Mouse (Mus musculus) right cerebral cortex, postnatal 10 days (tissue): ENCODE results near the gene Trpm7.

Source experiments
- DNase-seq, 2 experiments: peaks; one replicate each; pipeline ENCODE4 v3.0.0; 2021; ENCODE audit warnings: low spot score in 2 of 2

The Trpm7 gene

DNA sequence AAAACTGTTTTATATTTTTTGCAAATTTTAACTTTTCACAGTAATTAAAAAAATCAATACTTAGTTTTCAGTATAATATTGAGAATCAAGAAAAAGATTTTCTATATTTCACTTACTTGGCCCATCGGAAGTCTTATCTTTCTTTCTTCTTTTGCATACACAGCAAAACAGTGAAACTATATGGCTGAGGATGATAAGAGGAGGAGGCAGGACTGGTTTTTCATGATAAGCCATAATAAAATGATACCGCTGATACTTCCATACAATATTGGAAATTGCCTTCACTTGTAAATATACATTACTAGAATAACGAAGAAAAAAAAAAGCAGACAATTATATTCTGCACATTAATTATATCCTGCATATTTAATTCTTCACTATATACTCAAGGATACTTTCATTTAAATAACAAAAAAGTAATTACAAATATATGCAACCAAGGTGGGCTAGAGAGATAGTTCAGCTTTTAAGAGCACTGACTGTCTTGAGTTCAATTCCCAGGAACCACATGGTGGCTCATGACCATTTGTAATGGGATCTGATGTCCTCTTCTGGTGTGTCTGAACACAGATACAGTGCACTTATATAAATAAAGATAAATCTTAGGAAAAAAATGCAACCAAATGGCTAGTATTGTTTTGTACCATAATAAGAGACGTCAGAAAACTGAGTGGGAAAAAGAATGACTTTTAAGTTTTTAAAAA lies 59.2 kb downstream of the Trpm7 start:
- no peak for DNase-seq

DNA sequence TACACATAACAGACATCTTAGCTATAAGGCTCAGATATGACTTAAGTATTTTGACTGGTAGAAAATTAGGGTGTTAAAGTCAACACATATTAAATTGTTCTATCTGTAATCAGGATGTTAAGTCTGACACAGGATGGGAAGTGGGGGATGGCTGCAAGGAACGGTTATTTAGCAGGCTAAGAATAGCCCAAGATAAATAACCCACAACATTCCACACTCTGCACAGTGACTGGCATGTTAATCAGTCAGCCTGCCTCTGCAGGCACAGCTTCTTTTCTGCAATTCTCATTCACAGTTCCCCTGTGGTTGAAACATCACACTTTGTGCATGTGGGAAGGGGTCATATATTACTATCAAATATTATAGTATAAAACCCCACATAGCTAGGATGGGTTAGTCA lies 60.2 kb downstream of the Trpm7 start:
- DNase-seq: no peak

DNA sequence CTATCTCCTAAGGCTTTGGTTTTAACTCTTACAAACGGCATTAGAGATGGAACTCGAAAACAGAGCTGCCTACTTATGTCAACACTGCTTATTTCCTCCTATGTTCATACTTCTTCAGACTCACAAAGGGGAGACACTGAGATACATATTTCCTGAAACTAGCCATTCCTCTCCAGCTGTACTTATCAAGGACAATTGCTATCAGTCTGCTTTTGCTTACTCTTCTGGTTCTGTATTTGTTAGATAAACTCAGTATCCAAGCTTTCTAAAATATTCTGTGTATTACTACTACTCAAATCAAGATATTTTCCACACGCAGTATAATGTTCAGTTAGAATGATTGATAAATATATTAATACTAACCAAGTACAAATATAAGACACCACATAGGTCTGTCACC lies 74.0 kb downstream of the Trpm7 start:
- no peak for DNase-seq

DNA sequence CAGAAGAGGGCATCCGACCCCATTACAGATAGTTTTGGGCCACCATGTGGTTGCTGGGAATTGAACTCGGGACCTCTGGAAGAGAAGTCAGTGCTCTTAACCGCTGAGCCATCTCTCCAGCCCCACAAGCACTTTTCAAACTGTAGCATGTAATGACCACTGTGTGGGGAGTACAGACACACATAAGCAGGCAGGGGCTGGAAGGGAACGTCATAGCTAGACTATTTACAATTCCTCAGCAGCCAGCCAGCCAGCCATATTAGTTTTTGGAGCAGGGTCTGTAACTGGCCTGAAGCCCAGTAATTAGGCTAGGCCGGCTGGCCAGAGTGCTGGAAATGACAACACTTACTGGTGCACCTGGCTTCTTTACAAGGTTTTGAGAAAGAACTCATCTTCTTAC lies 77.6 kb downstream of the Trpm7 start:
- DNase-seq: no peak

DNA sequence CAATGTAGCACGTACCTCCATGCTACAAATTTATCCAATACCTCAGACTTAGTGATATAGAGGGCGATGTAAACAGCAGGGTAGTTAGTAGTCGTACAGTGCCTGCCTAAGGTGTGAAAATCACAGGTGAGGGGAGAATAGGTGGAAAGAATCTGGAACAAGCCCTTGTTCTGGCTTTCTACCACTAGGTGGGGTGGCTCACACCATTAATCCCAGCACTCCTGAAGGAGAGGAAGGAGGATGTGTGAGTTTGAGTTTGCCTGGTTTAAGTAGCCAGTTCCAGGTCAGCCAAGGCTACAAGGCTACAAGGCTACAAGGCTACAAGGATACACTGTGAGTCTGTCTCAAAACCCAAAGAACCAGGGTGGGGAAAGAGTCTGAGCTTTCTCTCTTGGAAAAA lies 80.3 kb downstream of the Trpm7 start:
- DNase-seq: no peak

- DNase-seq: no peak
Observed at GRCm38 (mm10) chr2:126792611-126793010, 83.4 kb downstream of the Trpm7 start.

GRCm38 (mm10) chr2:126787721-126788342 lies 88.2 kb downstream of the Trpm7 start:
- DNase-seq: peak in 1 of 2 experiments; percentile 48

DNA sequence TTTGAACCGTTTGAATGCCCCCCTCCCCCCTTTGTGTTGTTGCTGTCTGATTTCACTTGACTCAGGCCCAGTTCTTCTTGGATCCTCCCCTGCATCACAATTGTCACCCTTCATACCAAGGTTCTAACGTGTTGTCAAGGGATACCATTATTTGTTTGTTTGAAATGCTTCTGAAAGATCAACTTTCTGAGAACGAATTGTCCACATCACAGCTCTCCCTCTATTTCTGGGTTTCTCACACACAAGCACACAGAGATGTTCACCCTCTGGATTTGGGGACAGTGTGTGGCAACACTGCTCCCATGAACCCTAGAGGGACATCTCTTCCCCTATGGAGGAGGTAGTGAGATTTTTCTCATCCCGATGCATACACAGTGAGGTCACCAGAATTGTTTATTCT lies 92.7 kb downstream of the Trpm7 start, which contains the start of gene Usp50:
Gene Usp50, minus strand, starts transcription at position 101 of the 400 bp plus-strand sequence.
- no peak for DNase-seq

DNA sequence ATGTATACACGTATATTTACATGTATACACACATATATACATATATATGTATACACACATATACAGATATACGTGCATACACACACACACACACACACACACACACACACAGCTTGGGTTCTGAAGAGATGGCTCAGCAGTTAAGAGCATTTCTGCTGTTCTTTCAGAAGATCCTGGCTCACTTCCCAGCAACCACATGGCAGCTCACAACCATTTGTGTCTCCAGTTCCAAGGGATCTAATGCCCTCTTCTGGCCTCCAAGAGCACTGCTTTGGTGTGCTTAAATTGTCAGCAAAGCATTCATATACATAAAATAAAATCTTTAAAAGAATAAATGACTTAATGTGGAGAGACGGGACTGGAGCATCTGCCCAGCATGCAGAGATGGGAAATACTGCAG lies 93.6 kb downstream of the Trpm7 start:
- peak; percentile 85 to 88 for DNase-seq

- DNase-seq: no peak
Observed at GRCm38 (mm10) chr2:126781478-126781877, 94.6 kb downstream of the Trpm7 start.

DNA sequence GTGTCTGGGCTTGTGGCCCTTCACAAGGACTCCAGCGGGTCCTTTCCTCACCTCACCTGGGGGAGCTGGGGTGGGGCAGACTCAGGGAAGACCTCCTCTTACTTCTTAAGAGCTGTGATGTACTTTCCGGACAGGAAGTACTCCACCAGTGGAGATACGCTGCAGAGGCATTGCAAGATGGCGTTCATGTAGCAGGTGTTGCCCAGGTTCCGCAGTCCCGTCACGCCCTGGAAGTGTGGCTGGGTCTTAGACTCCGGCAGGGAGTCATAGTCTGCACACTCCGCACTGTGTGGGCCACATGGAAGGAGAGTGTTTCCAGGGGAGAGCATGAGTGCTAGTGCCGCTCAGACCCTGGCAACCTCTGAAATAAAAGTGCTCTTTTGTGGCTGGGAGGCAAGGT lies 95.7 kb downstream of the Trpm7 start:
- DNase-seq: no peak

DNA sequence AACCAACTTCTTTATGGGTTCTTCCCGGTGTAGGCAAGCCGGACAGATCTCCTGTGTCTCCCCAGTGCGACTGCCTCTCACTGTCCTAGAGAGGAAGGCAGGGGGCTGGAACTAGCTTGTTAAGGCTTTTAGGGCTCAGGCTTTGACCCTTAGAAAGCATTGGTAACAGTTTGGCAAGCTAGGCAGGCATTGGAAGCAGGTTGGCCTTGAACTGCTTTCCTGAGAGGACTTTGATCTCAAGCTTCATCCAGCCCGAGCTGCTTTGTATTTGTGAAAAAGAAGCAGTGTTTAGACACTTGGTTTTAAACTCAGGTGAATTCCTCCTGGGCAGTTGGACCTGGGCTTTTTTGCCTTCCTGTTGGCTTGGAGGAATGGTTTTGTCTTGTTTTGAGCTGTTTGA lies 97.2 kb downstream of the Trpm7 start:
- DNase-seq: no peak

GRCm38 (mm10) chr2:126776416-126776815 lies 99.6 kb downstream of the Trpm7 start:
- DNase-seq: no peak

DNA sequence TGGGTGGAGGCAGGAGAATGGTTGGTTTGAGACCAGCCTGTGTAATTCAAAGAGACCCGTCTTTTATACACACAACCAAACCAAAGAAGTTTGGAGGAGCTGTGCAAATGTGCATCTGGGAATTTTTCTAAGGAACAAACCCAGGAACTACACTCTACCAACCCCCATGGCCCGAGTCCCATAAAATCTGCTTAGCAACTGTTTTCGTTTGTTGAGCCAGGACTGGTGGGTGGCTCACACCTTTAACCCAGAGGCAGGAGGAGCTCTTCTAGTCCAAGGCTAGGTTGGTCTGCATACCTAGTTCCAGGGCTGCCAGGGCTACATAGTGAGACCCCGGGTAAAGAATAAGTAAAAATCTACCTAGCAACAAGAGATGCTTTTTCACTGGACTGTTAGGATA lies 100.1 kb downstream of the Trpm7 start:
- DNase-seq: no peak

GRCm38 (mm10) chr2:126772217-126772616 lies 103.8 kb downstream of the Trpm7 start:
- no peak for DNase-seq

GRCm38 (mm10) chr2:126769431-126770181 lies 106.4 kb downstream of the Trpm7 start:
- no peak for DNase-seq

DNA sequence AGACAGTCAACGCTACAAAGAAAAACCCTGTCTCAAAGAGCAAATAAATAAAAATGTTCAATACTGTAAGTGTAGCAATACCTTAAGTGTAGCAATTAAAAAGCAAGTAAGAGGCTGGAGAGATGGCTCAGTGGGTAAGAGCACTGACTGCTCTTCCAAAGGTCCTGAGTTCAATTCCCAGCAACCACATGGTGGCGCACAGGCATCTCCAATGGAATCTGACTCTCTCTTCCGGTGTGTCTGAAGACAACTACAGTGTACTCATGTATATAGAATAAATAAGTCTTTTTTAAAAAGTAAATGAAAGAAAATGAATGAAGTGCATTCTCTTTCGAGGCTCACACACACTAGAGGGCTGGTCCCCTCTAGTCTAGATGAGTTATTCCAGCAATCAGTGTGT lies 107.8 kb downstream of the Trpm7 start:
- no peak for DNase-seq

DNA sequence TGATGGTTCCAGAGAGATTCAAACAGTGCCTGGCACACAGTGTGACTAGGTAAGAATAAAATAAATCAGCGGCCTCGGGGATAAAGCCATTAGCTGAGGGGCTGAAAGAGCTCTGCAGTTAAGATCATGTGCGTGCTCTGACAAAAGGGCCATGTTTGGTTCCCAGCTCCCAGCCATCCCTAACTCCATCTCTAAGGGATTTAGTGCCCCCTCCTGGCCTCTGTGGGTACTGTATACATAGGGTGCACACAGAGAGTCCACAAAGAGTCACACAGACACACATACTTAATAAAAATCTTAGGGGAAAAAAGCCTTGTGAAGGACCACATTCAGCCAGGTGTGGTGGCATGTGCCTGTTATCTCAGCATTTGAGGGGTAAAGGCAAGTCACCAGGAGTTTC lies 108.4 kb downstream of the Trpm7 start:
- no peak for DNase-seq

- DNase-seq: no peak
Observed at GRCm38 (mm10) chr2:126765867-126766582, 110.0 kb downstream of the Trpm7 start.

- DNase-seq: no peak
Observed at GRCm38 (mm10) chr2:126759351-126759750, 116.7 kb downstream of the Trpm7 start.

- DNase-seq: no peak
Observed at GRCm38 (mm10) chr2:126755664-126756063, 120.4 kb downstream of the Trpm7 start.

DNA sequence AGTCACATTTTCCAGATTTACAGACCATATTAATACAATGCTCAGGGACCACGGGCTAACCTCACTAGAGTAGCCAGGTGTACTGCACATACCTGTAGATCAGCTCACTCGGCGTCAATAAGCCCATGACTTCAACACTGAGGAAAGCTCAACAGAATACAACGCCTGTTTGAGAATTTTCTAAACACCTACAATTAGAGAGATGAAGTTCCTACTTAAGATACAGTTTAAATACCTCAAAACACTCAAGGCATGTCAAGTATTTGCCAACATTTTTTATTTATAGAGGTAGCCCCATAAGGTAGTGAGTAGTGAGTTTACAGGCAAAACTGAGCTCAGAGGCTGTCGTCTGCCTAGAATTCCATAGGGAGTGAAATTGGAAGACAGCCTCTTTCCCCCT lies 132.6 kb downstream of the Trpm7 start:
- DNase-seq: no peak
